Mouse (Mus musculus) urinary bladder, postnatal 14 days (tissue): ENCODE measurements around the gene Kazn.
A peak's percentile ranks its signal among the peaks of the same experiment; 100 is the strongest.

Experiments
- DNase-seq: peaks from one replicate; pipeline ENCODE4 v3.0.0; 2021; ENCODE audit warnings: low spot score

The Kazn gene

GRCm38 (mm10) chr4:142077572-142078271, 161.5 kb downstream of the Kazn start:
- no peak for DNase-seq

- no peak for DNase-seq
Observed at GRCm38 (mm10) chr4:142076883-142077282, 162.3 kb downstream of the Kazn start.

DNA sequence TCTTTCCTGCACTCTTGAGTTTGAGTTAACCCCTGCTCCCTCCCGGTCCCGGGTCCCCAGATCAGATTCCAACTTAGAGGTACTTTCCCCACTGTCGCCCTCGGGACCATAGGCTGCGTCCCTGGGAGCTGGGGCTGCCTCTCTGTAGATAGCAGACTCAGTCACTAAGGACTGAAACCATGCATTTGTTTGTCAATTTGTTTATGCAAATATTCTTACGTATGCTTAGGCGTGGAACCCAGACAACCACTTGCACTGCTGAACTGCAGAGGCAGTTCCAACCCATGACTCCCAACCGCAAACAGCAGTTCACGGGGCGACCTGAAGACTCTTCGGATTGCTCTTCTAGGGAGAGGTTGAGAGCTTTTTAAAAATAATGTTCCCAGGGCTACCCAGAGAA, 163.3 kb downstream of the Kazn start:
- DNase-seq: no peak

DNA sequence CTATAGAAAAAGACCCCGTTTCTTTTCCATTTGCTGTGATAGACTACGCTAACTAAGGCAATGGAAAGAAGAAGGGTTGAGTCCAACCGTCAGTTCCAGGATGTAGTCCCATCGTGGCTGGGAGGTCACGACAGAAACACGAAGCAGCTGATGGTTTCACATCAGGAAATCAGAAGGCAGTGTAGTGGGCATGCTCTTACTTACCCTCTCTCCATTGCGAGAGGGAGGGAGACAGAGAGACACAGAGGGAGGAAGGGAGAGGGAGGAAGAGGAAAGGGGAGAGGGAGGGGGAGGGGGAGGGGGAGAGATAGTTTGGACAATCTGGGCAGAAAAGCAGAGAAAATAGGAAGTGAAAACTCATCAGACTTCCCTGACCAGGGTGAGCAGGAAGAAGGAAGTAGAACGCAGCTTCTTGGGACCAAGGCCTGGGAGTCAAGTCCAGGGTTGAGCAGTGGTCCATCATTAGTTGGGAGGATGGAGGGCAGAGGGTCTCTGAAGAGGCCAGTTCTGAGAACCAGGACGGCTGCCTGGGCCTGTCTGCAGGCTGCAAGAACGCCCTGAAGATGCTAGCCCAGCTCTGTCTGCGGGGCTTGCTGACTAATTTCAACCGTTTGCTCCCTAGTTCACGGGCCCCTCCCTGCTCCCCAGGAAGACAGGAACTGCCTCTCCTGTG, 165.0 kb downstream of the Kazn start:
- DNase-seq: no peak

DNA sequence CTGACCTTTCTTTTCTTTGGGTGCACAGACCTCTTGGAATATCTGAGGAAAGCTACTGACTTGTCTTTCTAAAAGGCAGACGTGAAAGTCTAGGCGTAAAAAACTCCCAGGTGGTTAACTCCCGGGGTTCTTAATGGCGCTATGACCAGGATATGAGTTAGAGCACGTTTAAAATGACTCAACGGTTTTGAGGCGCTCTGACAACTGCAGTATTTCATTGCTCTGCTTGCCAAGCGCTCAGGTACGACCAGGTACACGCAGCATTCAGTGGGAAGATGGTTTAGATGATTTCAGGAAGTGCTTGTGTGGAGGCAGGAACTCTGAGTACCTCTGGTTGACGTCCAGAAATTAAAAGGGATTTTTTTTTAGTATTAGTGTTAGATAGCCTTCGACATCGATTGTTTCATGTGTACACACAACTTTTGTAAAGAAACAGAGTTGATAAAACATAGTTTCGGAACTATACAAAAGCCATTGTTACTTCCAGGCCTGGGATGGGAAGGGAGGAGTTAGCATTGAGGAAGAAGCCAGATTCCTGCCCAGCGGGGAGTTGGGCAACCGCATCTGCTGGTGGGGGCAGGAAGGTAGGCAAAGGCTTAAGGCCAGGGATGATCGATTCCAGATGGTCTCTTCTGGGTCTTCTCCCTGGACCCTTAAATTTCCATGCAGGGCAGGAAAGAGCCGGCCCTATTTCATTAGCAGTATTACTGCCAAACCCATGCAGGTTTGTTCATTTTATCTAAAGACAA, 167.8 kb downstream of the Kazn start:
- DNase-seq: no peak

- no peak for DNase-seq
Observed at GRCm38 (mm10) chr4:142070840-142071239, 168.4 kb downstream of the Kazn start.

GRCm38 (mm10) chr4:142068899-142069812, 170.0 kb downstream of the Kazn start:
- no peak for DNase-seq

GRCm38 (mm10) chr4:142066576-142066975, 172.6 kb downstream of the Kazn start:
- no peak for DNase-seq

GRCm38 (mm10) chr4:142065835-142066234, 173.4 kb downstream of the Kazn start:
- DNase-seq: no peak

- peak; percentile 67 for DNase-seq
Observed at GRCm38 (mm10) chr4:142065270-142065669, 173.9 kb downstream of the Kazn start.

- DNase-seq: no peak
Observed at GRCm38 (mm10) chr4:142064582-142065228, 174.5 kb downstream of the Kazn start.

- DNase-seq: no peak
Observed at GRCm38 (mm10) chr4:142063057-142063534, 176.1 kb downstream of the Kazn start.

- no peak for DNase-seq
Observed at GRCm38 (mm10) chr4:142061485-142062240, 177.5 kb downstream of the Kazn start.

DNA sequence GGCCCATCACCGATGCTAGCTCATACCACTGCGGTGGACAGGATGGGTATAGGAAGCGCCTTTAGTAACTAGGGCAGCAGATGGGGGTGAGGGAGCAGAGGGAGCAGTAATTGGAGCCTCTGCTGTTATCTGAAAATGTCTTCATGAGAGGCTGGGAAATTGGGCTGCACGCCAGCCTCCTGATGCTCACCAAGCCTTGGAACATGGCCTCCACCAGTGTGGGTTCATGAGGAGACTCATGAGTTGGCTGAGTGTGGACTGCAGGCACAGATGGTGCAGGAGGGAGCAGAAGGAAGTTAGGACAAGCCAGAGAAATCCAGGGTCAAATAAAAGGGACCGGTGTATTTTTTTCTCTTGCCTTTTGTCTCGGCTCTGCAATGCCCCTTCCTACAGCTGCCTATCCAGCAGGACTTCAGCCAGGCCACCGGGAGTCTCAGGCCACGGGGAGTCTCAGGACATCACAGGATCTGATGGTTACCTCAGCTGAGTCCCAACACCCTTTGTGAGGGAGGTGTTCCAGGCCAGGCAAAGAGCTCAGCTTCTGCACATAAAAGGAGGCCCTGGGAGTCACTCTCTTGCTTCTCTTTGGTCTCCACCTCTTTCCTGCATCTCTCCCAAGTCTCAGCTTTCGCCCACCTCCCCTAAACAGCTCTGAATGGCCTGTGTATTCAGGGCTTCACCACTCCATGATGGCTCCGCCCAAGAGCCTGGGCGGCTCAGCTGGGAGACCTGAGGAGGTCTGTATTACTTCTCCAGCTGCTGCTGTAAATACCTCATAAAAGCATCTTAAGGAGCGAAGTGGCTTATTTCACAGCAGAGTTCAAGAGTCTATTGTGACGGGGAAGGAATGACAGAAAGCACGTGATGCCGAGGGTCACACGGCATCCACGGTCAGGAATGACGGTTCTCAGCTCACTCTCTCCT, 178.5 kb downstream of the Kazn start:
- no peak for DNase-seq

- DNase-seq: no peak
Observed at GRCm38 (mm10) chr4:142059841-142060193, 179.4 kb downstream of the Kazn start.

DNA sequence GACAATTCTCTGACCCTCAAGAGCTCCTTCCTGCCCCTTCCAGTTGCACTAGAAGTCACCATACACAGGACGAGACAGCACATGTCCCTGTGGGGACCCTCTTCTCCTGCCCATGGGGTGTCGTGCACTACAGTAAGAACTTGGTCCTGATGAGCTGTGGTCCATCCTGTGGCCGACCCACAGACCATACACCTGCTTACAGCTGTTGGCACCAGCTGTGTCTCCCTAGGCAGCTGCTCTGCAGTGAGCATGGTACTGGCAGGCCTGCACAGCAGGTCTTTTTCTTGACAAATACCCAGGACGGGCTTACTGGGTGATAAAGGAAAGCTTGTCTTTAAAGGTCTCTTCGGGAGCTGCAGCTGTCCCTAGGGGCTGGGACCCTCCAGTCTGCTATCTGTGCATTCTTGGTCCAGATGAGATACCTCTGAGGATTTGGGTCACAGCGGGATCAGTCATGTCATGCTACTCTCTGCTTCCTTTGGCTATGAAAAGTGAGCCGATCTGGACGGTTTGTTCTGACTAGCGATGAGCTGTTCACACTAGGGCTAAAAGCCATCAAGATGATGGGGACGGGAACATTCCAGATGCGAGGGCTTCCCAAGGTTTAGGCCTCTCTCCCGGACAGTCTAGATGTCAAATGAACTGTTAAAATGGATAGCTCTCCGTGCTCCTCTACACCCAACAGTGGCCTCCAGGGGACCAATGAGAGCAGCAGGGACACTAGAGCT, 179.9 kb downstream of the Kazn start:
- DNase-seq: no peak

- DNase-seq: peak; percentile 78
Observed at GRCm38 (mm10) chr4:142057529-142058216, 181.5 kb downstream of the Kazn start.

GRCm38 (mm10) chr4:142055600-142055999, 183.6 kb downstream of the Kazn start:
- DNase-seq: no peak
